Mouse (Mus musculus) midbrain, postnatal 0 days (tissue): ENCODE results near the gene Rbm4. TPM values are rescaled to one million over a fixed set of nuclear protein-coding genes. Genes with fewer than 3 reads are reported as not detected.
A peak's percentile ranks its signal among the peaks of the same experiment; 100 is the strongest.

Source experiments
- ATAC-seq: fragments of 200-750 bp; cut with Nextera tagmentation; 2 replicates; pipeline ENCODE4 v1.8.0; 2017; ENCODE audit warnings: moderate number of reproducible peaks, mild to moderate bottlenecking, moderate TSS enrichment, moderate library complexity; ENCODE audit not compliant: low FRiP score
- DNase-seq: peaks from one replicate; pipeline ENCODE4 v3.0.0-alpha.2; 2015; ENCODE audit warnings: low spot score
- H3K27ac ChIP-seq: fragments of 300-500 bp; sonication (generic); 2 replicates; pipeline ENCODE4 v1.5.1; 2014; ENCODE audit warnings: low read depth, mild to moderate bottlenecking, low read length, mixed read lengths
- H3K27me3 ChIP-seq: fragments of 300-500 bp; sonication (generic); 2 replicates; pipeline ENCODE4 v1.6.1; 2014; ENCODE audit warnings: low read length, control low read depth, mixed read lengths; ENCODE audit not compliant: insufficient read depth
- H3K36me3 ChIP-seq: fragments of 300-500 bp; sonication (generic); 2 replicates; pipeline ENCODE4 v1.6.1; 2014; ENCODE audit warnings: low read length, control low read depth, mixed read lengths; ENCODE audit not compliant: insufficient read depth
- H3K4me1 ChIP-seq: fragments of 300-500 bp; sonication (generic); 2 replicates; pipeline ENCODE4 v1.6.1; 2014; ENCODE audit warnings: mild to moderate bottlenecking, control low read depth, antibody characterized with exemption, low read length, mixed read lengths; ENCODE audit not compliant: insufficient read depth
- H3K4me2 ChIP-seq: fragments of 300-500 bp; sonication (generic); 2 replicates; pipeline ENCODE4 v1.6.1; 2014; ENCODE audit warnings: low read depth, mild to moderate bottlenecking, low read length, mixed read lengths; ENCODE audit not compliant: poor library complexity, severe bottlenecking
- H3K4me3 ChIP-seq: fragments of 300-500 bp; sonication (generic); 2 replicates; pipeline ENCODE4 v1.5.1; 2014; ENCODE audit warnings: low read depth, mild to moderate bottlenecking, low read length, moderate library complexity
- H3K9ac ChIP-seq: fragments of 300-500 bp; sonication (generic); replicated peaks from 2 replicates; pipeline ENCODE4 v1.6.1; 2014; ENCODE audit warnings: mild to moderate bottlenecking, low read length, moderate library complexity, mixed read lengths; ENCODE audit not compliant: poor library complexity, severe bottlenecking
- H3K9me3 ChIP-seq: fragments of 300-500 bp; sonication (generic); 2 replicates; pipeline ENCODE4 v1.6.1; 2016; ENCODE audit warnings: low read length, control low read depth
- CTCF ChIP-seq: IDR thresholded peaks from 2 replicates; pipeline ENCODE4 v1.5.1; 2016; ENCODE audit warnings: antibody characterized with exemption, mild to moderate bottlenecking
- WGBS: fragments of 180-500 bp; shearing (Covaris S2); extraction: QIAGEN DNeasy Blood & Tissue Kit; methylation state at CpG from one replicate; pipeline ENCODE4 v1.1.7; 2014; 5-methylcytosine and 5-hydroxymethylcytosine counted together
- polyA plus RNA-seq: library from polyadenylated mRNA; unstranded; fragments of >200 nt; fragmentation: Nextera tagmentation; extraction: Ambion mirVana; gene quantifications from 2 replicates; pipeline ENCODE4 v1.2.1, GENCODE M21; 2015
- total RNA-seq: library from RNA; depleted of rRNA; stranded (reverse); fragments of >200 nt; gene quantifications from 2 replicates; pipeline ENCODE4 v1.2.3, GENCODE M21; 2014

The Rbm4 gene
- total and polyA plus RNA-seq, 2 experiments from 2014 or later, result 40.0 to 90.5 TPM

DNA sequence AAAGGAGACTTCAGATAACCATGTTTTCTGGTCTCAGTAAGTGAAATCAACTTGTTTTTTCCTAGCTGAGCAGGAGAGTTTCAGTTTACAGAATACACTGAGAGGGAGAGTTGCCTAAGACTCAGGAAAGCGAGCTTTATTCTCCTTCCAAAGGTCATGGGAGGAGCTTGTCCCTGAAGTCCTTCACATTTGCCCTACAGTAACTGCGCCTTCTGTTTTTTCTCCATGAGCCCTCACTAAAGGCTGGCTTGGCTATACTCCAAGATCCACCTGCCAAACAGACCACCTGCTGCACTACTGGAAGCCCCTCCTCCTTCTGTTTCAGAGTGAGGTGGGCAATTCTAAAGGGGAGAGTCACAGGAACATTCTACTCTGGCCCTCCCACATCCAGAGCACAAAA, 42.4 kb upstream of the Rbm4 start:
- peaks cover 10% of the 10 kb centered on the region for H3K4me1 ChIP-seq
- H3K9ac ChIP-seq, result no peak overlapping the region
- H3K4me2 ChIP-seq, result no peak overlapping the region
- no peaks in the 10 kb centered on the region for H3K9me3 ChIP-seq
- DNase-seq (no peak), ATAC-seq (no peak)
- peaks cover 9% of the 10 kb centered on the region for H3K27me3 ChIP-seq
- TF ChIP-seq CTCF, result no peak
- WGBS, result 79% methylated on average over 2 of the region's 2 CpGs
- no peak overlapping the region for H3K27ac ChIP-seq
- no peak overlapping the region for H3K4me3 ChIP-seq
- H3K36me3 ChIP-seq, result no peaks in the 10 kb centered on the region

DNA sequence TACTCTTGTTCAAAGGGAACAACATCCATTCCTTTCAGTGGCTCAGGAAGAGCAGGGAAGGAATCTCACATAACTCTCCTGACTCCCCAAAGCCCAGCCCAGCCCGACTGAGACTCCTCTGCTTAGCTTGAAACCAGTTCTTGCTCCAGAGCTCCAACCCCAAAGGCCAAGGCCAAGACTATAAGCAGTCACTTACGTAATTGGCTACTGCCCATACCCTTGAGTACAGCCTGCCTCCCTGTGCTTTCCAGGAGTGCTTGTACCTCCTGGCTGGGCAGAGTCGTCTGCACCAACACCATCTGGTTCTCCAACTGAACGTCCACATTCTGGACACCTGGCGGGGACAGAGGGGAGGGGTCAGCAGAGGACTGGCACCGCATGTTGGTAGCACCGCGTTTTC, 40.3 kb upstream of the Rbm4 start:
- DNase-seq, result no peak
- H3K4me1 ChIP-seq, result peaks cover 8% of the 10 kb centered on the region; the same call in 1 of the 2 replicates
- H3K27ac ChIP-seq, result no peak overlapping the region
- H3K9ac ChIP-seq, result no peak overlapping the region
- no peak overlapping the region for H3K4me3 ChIP-seq
- 88% methylated on average over 8 of the region's 8 CpGs for WGBS
- no peak for TF ChIP-seq CTCF
- H3K36me3 ChIP-seq, result 0 out of 2 replicates have a peak, but pooled peaks cover 2% of the 10 kb centered on the region
- no peak for ATAC-seq
- no peak overlapping the region for H3K4me2 ChIP-seq
- H3K27me3 ChIP-seq, result no peaks in the 10 kb centered on the region
- no peaks in the 10 kb centered on the region for H3K9me3 ChIP-seq

DNA sequence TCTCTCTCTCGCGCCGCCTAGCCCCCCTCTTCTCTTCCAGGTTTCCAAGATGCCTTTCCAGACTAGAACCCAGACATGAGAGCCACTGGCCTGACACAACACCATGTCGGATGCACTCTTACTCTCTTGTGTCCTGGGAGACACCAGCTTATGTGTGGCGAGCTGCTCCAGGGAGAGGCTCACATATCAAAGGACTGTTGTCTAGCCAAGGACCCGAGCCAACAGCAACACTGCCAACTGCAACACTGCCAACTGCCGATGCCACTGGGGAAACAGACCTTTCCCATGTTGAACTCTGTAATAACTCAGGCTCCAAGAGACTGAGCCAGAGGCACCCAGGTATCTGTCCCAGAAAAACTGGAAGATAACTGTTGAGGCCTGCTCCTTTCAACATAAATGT, 35.5 kb upstream of the Rbm4 start:
- Histone ChIP-seq H3K4me2 (no peak overlapping the region), H3K27me3 (no peaks in the 10 kb centered on the region), H3K9me3 (no peaks in the 10 kb centered on the region), H3K9ac (no peak overlapping the region), H3K4me3 (no peak overlapping the region), H3K4me1 (no peaks in the 10 kb centered on the region), H3K27ac (no peak overlapping the region), H3K36me3 (peaks cover 19% of the 10 kb centered on the region)
- no peak for TF ChIP-seq CTCF
- ATAC-seq, result no peak
- peak; percentile 78 for DNase-seq
- 57% methylated on average over 7 of the region's 7 CpGs for WGBS

DNA sequence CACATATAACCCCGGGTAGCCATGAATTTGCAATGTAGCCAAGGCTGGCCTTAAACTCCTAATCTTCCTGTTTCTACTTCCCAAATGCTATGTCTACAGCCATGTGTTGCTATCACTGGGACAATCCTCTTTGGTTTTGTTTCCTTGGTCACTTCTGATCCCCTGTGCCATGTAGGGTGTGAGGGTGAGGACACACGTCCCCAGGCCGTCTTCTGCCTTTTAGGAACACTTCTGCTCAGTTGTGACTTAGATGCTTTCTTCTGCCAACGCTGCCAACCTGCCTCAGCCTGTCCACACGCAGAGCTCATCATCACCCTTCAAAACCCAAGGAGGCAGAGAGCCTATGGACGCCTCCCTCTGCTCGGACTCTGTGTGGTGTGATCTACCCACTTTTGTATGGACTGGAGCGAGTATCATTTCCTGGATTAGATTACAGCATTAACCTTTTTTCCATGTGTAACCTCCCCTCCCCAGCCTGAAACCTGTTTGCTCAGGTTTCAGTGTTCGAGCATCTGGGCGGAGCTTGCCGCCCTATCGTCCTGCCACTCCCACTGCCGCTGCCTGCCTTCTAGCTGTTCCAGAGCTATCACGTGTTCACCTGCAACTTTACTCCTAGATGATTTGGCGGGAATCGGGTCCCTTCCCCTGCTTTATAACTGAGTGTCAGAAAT, 34.9 kb upstream of the Rbm4 start:
- Histone ChIP-seq H3K4me1 (no peaks in the 10 kb centered on the region), H3K9ac (no peak overlapping the region), H3K4me3 (no peak overlapping the region), H3K9me3 (no peaks in the 10 kb centered on the region), H3K27ac (no peak overlapping the region), H3K36me3 (peaks cover 19% of the 10 kb centered on the region), H3K4me2 (no peak overlapping the region), H3K27me3 (no peaks in the 10 kb centered on the region)
- 67% methylated on average over 16 of the region's 16 CpGs for WGBS
- TF ChIP-seq CTCF, result no peak
- ATAC-seq (no peak), DNase-seq (no peak)

DNA sequence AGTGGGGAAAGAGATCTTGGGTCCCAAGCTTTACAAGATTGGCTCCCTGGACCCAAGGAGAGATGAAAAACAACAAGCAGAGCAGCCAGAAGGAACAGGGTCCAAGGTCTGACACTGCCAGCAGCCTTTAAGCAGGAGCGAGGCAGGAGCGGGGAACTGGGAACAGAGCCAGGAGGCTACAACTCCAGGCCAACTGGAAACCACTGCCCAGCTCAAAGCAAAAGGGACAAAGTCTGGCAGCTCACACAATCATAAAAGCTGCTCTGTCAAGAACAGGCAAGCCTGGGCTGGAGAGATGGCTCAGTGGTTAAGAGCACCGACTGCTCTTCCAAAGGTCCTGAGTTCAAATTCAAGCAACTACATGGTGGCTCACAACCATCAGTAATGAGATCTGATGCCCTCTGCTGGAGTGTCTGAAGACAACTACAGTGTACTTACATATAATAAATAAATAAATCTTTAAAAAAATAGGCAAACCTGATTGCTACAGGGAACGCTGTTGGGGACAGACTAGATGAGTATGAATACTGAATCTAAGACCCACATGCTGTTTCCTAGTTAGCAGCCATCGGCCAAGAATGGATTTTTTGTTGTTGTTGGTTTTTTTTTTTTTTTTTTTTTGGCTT, 27.1 kb upstream of the Rbm4 start:
- peaks cover 9% of the 10 kb centered on the region; the same call in 1 of the 2 replicates for H3K36me3 ChIP-seq
- DNase-seq (peak; percentile 89), ATAC-seq (0 out of 2 replicates have a peak, but pooled peaks have one; percentile 41)
- no peak overlapping the region for H3K9ac ChIP-seq
- H3K4me2 ChIP-seq, result no peak overlapping the region
- 64% methylated on average over 5 of the region's 5 CpGs for WGBS
- H3K27me3 ChIP-seq, result no peaks in the 10 kb centered on the region
- no peaks in the 10 kb centered on the region for H3K4me1 ChIP-seq
- peak; percentile 46 for TF ChIP-seq CTCF
- H3K4me3 ChIP-seq, result no peak overlapping the region
- H3K9me3 ChIP-seq, result no peaks in the 10 kb centered on the region
- H3K27ac ChIP-seq, result no peak overlapping the region

DNA sequence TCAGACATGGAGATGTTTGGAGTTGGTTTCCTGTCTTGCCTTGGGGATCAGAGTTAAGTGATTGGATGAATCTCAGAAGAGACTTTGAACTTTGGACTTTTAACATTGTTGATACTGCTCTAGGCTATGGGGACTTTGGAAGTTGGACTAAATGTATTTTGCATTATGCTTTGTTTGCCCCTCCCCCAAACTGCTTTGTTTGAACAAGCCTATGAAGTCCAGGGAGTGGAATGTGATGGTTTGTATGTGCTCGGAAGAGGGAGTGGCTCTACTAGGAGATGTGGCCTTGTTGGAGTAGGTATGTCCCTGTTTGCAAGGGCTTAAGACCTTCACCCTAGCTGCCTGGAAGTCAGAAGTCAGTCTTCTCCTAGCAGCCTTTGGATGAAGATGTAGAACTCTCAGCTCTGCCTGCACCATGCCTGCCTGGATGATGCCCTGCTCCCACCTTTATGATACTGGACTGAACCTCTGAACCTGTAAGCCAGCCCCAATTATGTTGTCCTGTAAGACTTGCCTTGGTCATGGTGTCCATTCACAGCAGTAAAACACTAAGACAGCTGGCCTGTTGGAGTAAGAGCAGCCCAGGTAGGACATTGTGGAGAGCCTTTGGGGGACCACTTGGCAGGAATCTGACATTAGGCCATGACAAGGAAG, 23.6 kb upstream of the Rbm4 start:
- Histone ChIP-seq H3K4me2 (no peak overlapping the region), H3K4me1 (no peaks in the 10 kb centered on the region), H3K27me3 (no peaks in the 10 kb centered on the region), H3K9me3 (no peaks in the 10 kb centered on the region), H3K36me3 (no peaks in the 10 kb centered on the region), H3K4me3 (no peak overlapping the region), H3K9ac (no peak overlapping the region), H3K27ac (no peak overlapping the region)
- TF ChIP-seq CTCF, result no peak
- DNase-seq (no peak), ATAC-seq (no peak)
- WGBS, result 70% methylated on average over 1 of the region's 1 CpGs
